Mouse (Mus musculus): ENCODE measurements around the gene Dcaf7.

- TF ChIP-seq CTCF (IDR thresholded peaks at IDR 0.05) (no peak), POLR2A (IDR thresholded peaks at IDR 0.05; ENCODE audit: insufficient read depth, low read depth, low read length) (no peak)
Measured at GRCm38 (mm10) chr11:106044349-106044748, 7.7 kb downstream of the Dcaf7 start.
